Mouse (Mus musculus) forebrain, embryonic 15.5 days (tissue): ENCODE measurements at regions not wholly inside any gene's neighbourhood (a gene's known extent, or its start where the extent isn't known, plus 50 kb on each side); places are given as distances from the start of the nearest gene placed in this dataset.

Source experiments
- ATAC-seq: fragments of 200-750 bp; cut with Nextera tagmentation; replicated peaks from 2 replicates; pipeline ENCODE4 v1.8.0; 2017; ENCODE audit warnings: mild to moderate bottlenecking, moderate TSS enrichment, moderate library complexity
- H3K27ac ChIP-seq: fragments of 300-500 bp; sonication (generic); replicated peaks from 2 replicates; pipeline ENCODE4 v1.5.1; 2015; ENCODE audit warnings: mild to moderate bottlenecking, inconsistent platforms
- H3K27me3 ChIP-seq: fragments of 300-500 bp; sonication (generic); 2 replicates; pipeline ENCODE4 v1.6.1; 2015; ENCODE audit warnings: inconsistent platforms
- H3K36me3 ChIP-seq: fragments of 300-500 bp; sonication (generic); 2 replicates; pipeline ENCODE4 v1.6.1; 2015; ENCODE audit warnings: mild to moderate bottlenecking, inconsistent platforms
- H3K4me1 ChIP-seq: fragments of 300-500 bp; sonication (generic); 2 replicates; pipeline ENCODE4 v1.6.1; 2015; ENCODE audit warnings: inconsistent platforms
- H3K4me2 ChIP-seq: fragments of 300-500 bp; sonication (generic); replicated peaks from 2 replicates; pipeline ENCODE4 v1.6.1; 2015; ENCODE audit warnings: mild to moderate bottlenecking, inconsistent platforms
- H3K4me3 ChIP-seq: fragments of 300-500 bp; sonication (generic); 2 replicates; pipeline ENCODE4 v1.5.1; 2015; ENCODE audit warnings: mild to moderate bottlenecking, inconsistent platforms
- H3K9ac ChIP-seq: fragments of 300-500 bp; sonication (generic); replicated peaks from 2 replicates; pipeline ENCODE4 v1.6.1; 2015; ENCODE audit warnings: mild to moderate bottlenecking, inconsistent platforms
- H3K9me3 ChIP-seq: fragments of 300-500 bp; sonication (generic); 2 replicates; pipeline ENCODE4 v1.6.1; 2016; ENCODE audit warnings: inconsistent platforms
- WGBS: fragments of 180-500 bp; shearing (Covaris S2); methylation state at CpG from one replicate; pipeline ENCODE4 v1.1.7; 2015; ENCODE audit warnings: mixed read lengths; 5-methylcytosine and 5-hydroxymethylcytosine counted together

GRCm38 (mm10) chr1:35811380-35811779 is 256.8 kb upstream of the Hs6st1 start:
- WGBS = 28% methylated on average over 6 of the region's 6 CpGs
- Histone ChIP-seq H3K4me2 (no peak overlapping the region), H3K4me3 (no peak overlapping the region), H3K27ac (no peak overlapping the region), H3K9ac (no peak overlapping the region), H3K9me3 (no peaks in the 10 kb centered on the region), H3K27me3 (no peaks in the 10 kb centered on the region), H3K36me3 (no peaks in the 10 kb centered on the region), H3K4me1 (peaks cover 10% of the 10 kb centered on the region)
- peak; percentile 26; the same call in 1 of the 2 replicates for ATAC-seq

- Histone ChIP-seq H3K9ac (no peak overlapping the region), H3K4me3 (no peak overlapping the region), H3K4me2 (no peak overlapping the region), H3K27me3 (no peaks in the 10 kb centered on the region), H3K4me1 (peaks cover 8% of the 10 kb centered on the region), H3K36me3 (no peaks in the 10 kb centered on the region), H3K9me3 (no peaks in the 10 kb centered on the region), H3K27ac (no peak overlapping the region)
- 83% methylated on average over 7 of the region's 7 CpGs for WGBS
- ATAC-seq = no peak; the same call in 1 of the 2 replicates
Measured at GRCm38 (mm10) chr1:35811795-35812194, 256.4 kb upstream of the Hs6st1 start.

GRCm38 (mm10) chr1:35813625-35814024 is 254.6 kb upstream of the Hs6st1 start:
- no peak overlapping the region for H3K4me2 ChIP-seq
- 96% methylated on average over 5 of the region's 5 CpGs for WGBS
- no peak overlapping the region for H3K4me3 ChIP-seq
- no peaks in the 10 kb centered on the region for H3K9me3 ChIP-seq
- H3K27ac ChIP-seq = no peak overlapping the region
- no peaks in the 10 kb centered on the region for H3K27me3 ChIP-seq
- H3K9ac ChIP-seq = no peak overlapping the region
- no peaks in the 10 kb centered on the region for H3K36me3 ChIP-seq
- no peak for ATAC-seq
- peaks cover 5% of the 10 kb centered on the region for H3K4me1 ChIP-seq

GRCm38 (mm10) chr1:35814207-35814606 is 254.0 kb upstream of the Hs6st1 start:
- peaks cover 5% of the 10 kb centered on the region for H3K4me1 ChIP-seq
- H3K4me3 ChIP-seq = no peak overlapping the region
- ATAC-seq = no peak
- no peaks in the 10 kb centered on the region for H3K9me3 ChIP-seq
- H3K36me3 ChIP-seq = no peaks in the 10 kb centered on the region
- WGBS = 90% methylated on average over 9 of the region's 9 CpGs
- H3K27ac ChIP-seq = no peak overlapping the region
- H3K4me2 ChIP-seq = no peak overlapping the region
- H3K9ac ChIP-seq = no peak overlapping the region
- no peaks in the 10 kb centered on the region for H3K27me3 ChIP-seq

GRCm38 (mm10) chr1:35814751-35815150 is 253.4 kb upstream of the Hs6st1 start:
- Histone ChIP-seq H3K4me1 (peaks cover 5% of the 10 kb centered on the region), H3K9me3 (no peaks in the 10 kb centered on the region), H3K4me2 (no peak overlapping the region), H3K4me3 (no peak overlapping the region), H3K27ac (no peak overlapping the region), H3K9ac (no peak overlapping the region), H3K27me3 (no peaks in the 10 kb centered on the region), H3K36me3 (no peaks in the 10 kb centered on the region)
- WGBS = 89% methylated on average over 3 of the region's 3 CpGs
- ATAC-seq = no peak

- Histone ChIP-seq H3K27me3 (no peaks in the 10 kb centered on the region), H3K27ac (no peak overlapping the region), H3K4me2 (no peak overlapping the region), H3K9ac (no peak overlapping the region), H3K4me3 (no peak overlapping the region), H3K36me3 (no peaks in the 10 kb centered on the region), H3K4me1 (peaks cover 6% of the 10 kb centered on the region), H3K9me3 (no peaks in the 10 kb centered on the region)
- ATAC-seq = no peak
- WGBS = 88% methylated on average over 6 of the region's 6 CpGs
Measured at GRCm38 (mm10) chr1:35821791-35822190, 246.4 kb upstream of the Hs6st1 start.

- Histone ChIP-seq H3K9ac (no peak overlapping the region), H3K36me3 (no peaks in the 10 kb centered on the region), H3K4me3 (no peak overlapping the region), H3K27me3 (no peaks in the 10 kb centered on the region), H3K27ac (no peak overlapping the region), H3K9me3 (no peaks in the 10 kb centered on the region), H3K4me2 (no peak overlapping the region), H3K4me1 (peaks cover 6% of the 10 kb centered on the region)
- no peak for ATAC-seq
- 67% methylated on average over 19 of the region's 19 CpGs for WGBS
Measured at GRCm38 (mm10) chr1:35822376-35823202, 245.6 kb upstream of the Hs6st1 start.

- no peak overlapping the region for H3K27ac ChIP-seq
- H3K9me3 ChIP-seq = no peaks in the 10 kb centered on the region
- H3K4me1 ChIP-seq = peaks cover 6% of the 10 kb centered on the region
- no peak overlapping the region for H3K9ac ChIP-seq
- 98% methylated on average over 4 of the region's 4 CpGs for WGBS
- no peak for ATAC-seq
- no peak overlapping the region for H3K4me2 ChIP-seq
- H3K27me3 ChIP-seq = no peaks in the 10 kb centered on the region
- no peaks in the 10 kb centered on the region for H3K36me3 ChIP-seq
- no peak overlapping the region for H3K4me3 ChIP-seq
Measured at GRCm38 (mm10) chr1:35823496-35823895, 244.7 kb upstream of the Hs6st1 start.

GRCm38 (mm10) chr1:35823981-35824880 is 244.0 kb upstream of the Hs6st1 start:
- H3K27ac ChIP-seq = no peak overlapping the region
- no peaks in the 10 kb centered on the region for H3K27me3 ChIP-seq
- H3K9ac ChIP-seq = no peak overlapping the region
- H3K4me2 ChIP-seq = no peak overlapping the region
- H3K9me3 ChIP-seq = no peaks in the 10 kb centered on the region
- no peak overlapping the region for H3K4me3 ChIP-seq
- peaks cover 6% of the 10 kb centered on the region for H3K4me1 ChIP-seq
- 0 out of 2 replicates have a peak, but pooled peaks have one; percentile 8 for ATAC-seq
- 54% methylated on average over 23 of the region's 24 CpGs for WGBS
- no peaks in the 10 kb centered on the region for H3K36me3 ChIP-seq

- Histone ChIP-seq H3K27me3 (no peaks in the 10 kb centered on the region), H3K4me3 (no peak overlapping the region), H3K9ac (no peak overlapping the region), H3K9me3 (no peaks in the 10 kb centered on the region), H3K4me1 (peaks cover 6% of the 10 kb centered on the region), H3K4me2 (no peak overlapping the region), H3K27ac (no peak overlapping the region), H3K36me3 (no peaks in the 10 kb centered on the region)
- WGBS = 83% methylated on average over 10 of the region's 10 CpGs
- no peak for ATAC-seq
Measured at GRCm38 (mm10) chr1:35825531-35825966, 242.7 kb upstream of the Hs6st1 start.

GRCm38 (mm10) chr1:35826575-35827114 is 241.6 kb upstream of the Hs6st1 start:
- H3K27me3 ChIP-seq = no peaks in the 10 kb centered on the region
- no peaks in the 10 kb centered on the region for H3K36me3 ChIP-seq
- no peak overlapping the region for H3K27ac ChIP-seq
- H3K4me1 ChIP-seq = peaks cover 6% of the 10 kb centered on the region
- no peaks in the 10 kb centered on the region for H3K9me3 ChIP-seq
- 83% methylated on average over 7 of the region's 7 CpGs for WGBS
- H3K4me2 ChIP-seq = no peak overlapping the region
- ATAC-seq = no peak
- no peak overlapping the region for H3K4me3 ChIP-seq
- no peak overlapping the region for H3K9ac ChIP-seq

- Histone ChIP-seq H3K27me3 (no peaks in the 10 kb centered on the region), H3K27ac (no peak overlapping the region), H3K4me2 (no peak overlapping the region), H3K4me1 (peaks cover 6% of the 10 kb centered on the region), H3K9ac (no peak overlapping the region), H3K4me3 (no peak overlapping the region), H3K36me3 (no peaks in the 10 kb centered on the region), H3K9me3 (no peaks in the 10 kb centered on the region)
- 85% methylated on average over 3 of the region's 3 CpGs for WGBS
- no peak for ATAC-seq
Measured at GRCm38 (mm10) chr1:35827471-35827870, 240.7 kb upstream of the Hs6st1 start.
